In the genomic region with DNA sequence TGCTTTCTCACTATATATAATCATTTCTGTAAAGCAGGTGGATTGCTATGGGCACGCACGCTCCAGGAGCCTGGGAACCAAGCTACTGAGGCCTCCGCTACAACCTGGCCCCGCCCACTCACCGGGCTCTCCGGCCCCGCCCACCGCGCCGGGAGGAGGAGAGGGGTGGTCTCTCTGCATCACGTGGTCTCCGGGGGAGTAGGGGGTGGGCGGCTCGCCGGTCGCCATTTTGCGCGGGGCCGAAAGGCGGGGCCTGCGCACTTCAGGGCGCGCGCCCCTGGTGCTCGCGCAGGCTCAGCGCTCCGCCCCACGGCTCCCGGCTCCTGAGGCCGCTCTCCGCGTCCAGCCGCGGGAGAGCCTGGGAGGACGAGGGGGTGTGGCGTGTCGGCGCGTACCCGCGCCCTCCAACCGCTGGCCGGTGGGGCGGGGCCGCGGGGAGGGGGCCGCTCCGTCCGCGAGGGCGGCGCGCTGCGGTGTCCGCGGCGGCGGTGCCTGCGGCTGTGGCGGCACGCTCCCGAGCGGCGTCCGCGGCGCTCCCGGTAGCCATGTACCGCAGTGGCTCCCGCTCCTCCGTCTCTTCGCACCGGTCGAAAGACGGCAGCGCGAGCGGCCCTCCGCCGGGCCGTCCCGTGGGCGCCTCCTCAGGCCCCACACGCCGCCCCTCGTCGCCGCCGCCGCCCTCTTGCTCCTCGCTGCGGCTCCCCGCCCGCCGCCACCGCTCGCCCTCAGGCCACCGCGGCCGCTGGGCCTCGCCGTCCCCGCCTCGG, we compare ENCODE assay signal across 8 mouse cellular contexts. TPM values are rescaled to one million over a fixed set of nuclear protein-coding genes. Genes with fewer than 3 reads are reported as not detected.
DNase-seq lines count a peak whose midpoint lies in the region; ATAC-seq and TF ChIP-seq lines count a peak whose summit lies in the region.

A gene (plus strand): TSS at position 438 of the 767 bp plus-strand sequence.

- no peaks in the 10 kb centered on the region for H3K27me3 ChIP-seq in kidney, embryonic 14.5 days (ENCODE audit: control insufficient read depth, insufficient read depth, low read length)
- no peaks in the 10 kb centered on the region for H3K27me3 ChIP-seq in limb, embryonic 15.5 days

- ATAC-seq in kidney, embryonic 14.5 days (ENCODE audit: low FRiP score, low TSS enrichment), result peak; percentile 98
- ATAC-seq in limb, embryonic 15.5 days (ENCODE audit: insufficient number of reproducible peaks, low FRiP score, low TSS enrichment, low read depth), result peak; percentile 99

- no peaks in the 10 kb centered on the region for H3K9me3 ChIP-seq in kidney, embryonic 14.5 days (ENCODE audit: control insufficient read depth, low read length)
- no peaks in the 10 kb centered on the region for H3K9me3 ChIP-seq in limb, embryonic 15.5 days

- H3K4me3 ChIP-seq in bone marrow macrophage, adult 2 months (ENCODE audit: insufficient read depth, low read length), result peak within 1 kb of the TSS; percentile 91
- peak within 1 kb of the TSS; percentile 70 for H3K4me3 ChIP-seq in embryonic fibroblast, embryonic 13.5 days (ENCODE audit: insufficient read depth, low read length)
- H3K4me3 ChIP-seq in kidney, embryonic 14.5 days (ENCODE audit: low read length), result peak within 1 kb of the TSS; percentile 88
- peak within 1 kb of the TSS; percentile 96 for H3K4me3 ChIP-seq in limb, embryonic 15.5 days

- 1% methylated on average over 48 of the region's 105 CpGs for WGBS in kidney, embryonic 14.5 days
- WGBS in limb, embryonic 15.5 days, result under 1% methylated on average over 59 of the region's 105 CpGs

- H3K4me2 ChIP-seq in kidney, embryonic 14.5 days (replicated peaks; ENCODE audit: low read depth, low read length), result peak within 1 kb of the TSS; percentile 86
- H3K4me2 ChIP-seq in limb, embryonic 15.5 days, result peak within 1 kb of the TSS; percentile 80

- H3K36me3 ChIP-seq in kidney, embryonic 14.5 days (ENCODE audit: control insufficient read depth, insufficient read depth, low read length), result peaks cover 5% of the 10 kb centered on the region; the same call in 1 of the 2 replicates
- peaks cover 12% of the 10 kb centered on the region for H3K36me3 ChIP-seq in limb, embryonic 15.5 days

- DNase-seq in A20 (ENCODE audit: low read depth, low spot score), result peak; percentile 97
- DNase-seq in heart, adult 9 months (ENCODE audit: low spot score in 2 of 2), result peak; percentile 97
- DNase-seq in monocyte, adult 2 months (ENCODE audit: low read depth in 1 of 2, low spot score in 2 of 2), result peak; percentile 65 to 86
- peak; percentile 97 for DNase-seq in spleen, postnatal 36 days (ENCODE audit: low spot score in 2 of 2)

- peaks cover 15% of the 10 kb centered on the region for H3K4me1 ChIP-seq in bone marrow macrophage, adult 2 months (ENCODE audit: control insufficient read depth, insufficient read depth, low read length)
- H3K4me1 ChIP-seq in embryonic fibroblast, embryonic 13.5 days (ENCODE audit: control insufficient read depth, insufficient read depth, low read length), result peaks cover 6% of the 10 kb centered on the region
- H3K4me1 ChIP-seq in kidney, embryonic 14.5 days (ENCODE audit: control insufficient read depth, insufficient read depth, low read length), result peaks cover 7% of the 10 kb centered on the region
- peaks cover 15% of the 10 kb centered on the region for H3K4me1 ChIP-seq in limb, embryonic 15.5 days

- H3K9ac ChIP-seq in kidney, embryonic 14.5 days (ENCODE audit: low read depth, low read length), result peak within 1 kb of the TSS; percentile 94
- H3K9ac ChIP-seq in limb, embryonic 15.5 days, result peak within 1 kb of the TSS; percentile 94

- H3K27ac ChIP-seq in bone marrow macrophage, adult 2 months (ENCODE audit: insufficient read depth, low read depth, low read length), result peak within 1 kb of the TSS; percentile 67
- no peak within 1 kb of the TSS for H3K27ac ChIP-seq in embryonic fibroblast, embryonic 13.5 days (ENCODE audit: insufficient read depth, low read length)
- H3K27ac ChIP-seq in kidney, embryonic 14.5 days (ENCODE audit: low read depth, low read length), result peak within 1 kb of the TSS; percentile 85
- peak within 1 kb of the TSS; percentile 93 for H3K27ac ChIP-seq in limb, embryonic 15.5 days

- no peak for TF ChIP-seq CTCF in bone marrow macrophage, adult 2 months (IDR thresholded peaks at IDR 0.05; ENCODE audit: low read depth, low read length)
- no peak for TF ChIP-seq CTCF in embryonic fibroblast, embryonic 13.5 days (IDR thresholded peaks at IDR 0.05; ENCODE audit: borderline replicate concordance, insufficient read depth, low read length)

- no peak; the same call in 1 of the 2 replicates for TF ChIP-seq POLR2A in bone marrow macrophage, adult 2 months (IDR thresholded peaks at IDR 0.05; ENCODE audit: borderline replicate concordance, low read depth, low read length)
- TF ChIP-seq POLR2A in embryonic fibroblast, embryonic 13.5 days (IDR thresholded peaks at IDR 0.05; ENCODE audit: low read depth, low read length), result peak; percentile 90

RNA-seq across cellular contexts. Expression of the gene that starts here (rescaled TPM):
- 21.7 and 26.2 TPM in 2 replicates for polyA plus RNA-seq in bone marrow macrophage, adult 2 months (2012; ENCODE audit: insufficient read depth, insufficient read length, missing spikeins)
- 24.1 and 32.6 TPM in 2 replicates for polyA plus RNA-seq in embryonic fibroblast, embryonic 13.5 days (2011; ENCODE audit: insufficient read length, low read depth, missing spikeins)
- 12.1 and 18.3 TPM in 2 replicates for polyA plus RNA-seq in kidney, embryonic 14.5 days (2014; fragmentation: Nextera tagmentation; extraction: Ambion mirVana)
- 7.2 and 11.9 TPM in 2 replicates for polyA plus RNA-seq in limb, embryonic 15.5 days (2015; fragmentation: Nextera tagmentation; extraction: Ambion mirVana)
